Mouse (Mus musculus) kidney, adult 18-20 months (tissue): Measurements from ENCODE around the gene Unc93a.
"Not testable (repeated sequence)": the region's sequence is repeated elsewhere in the genome, so short reads cannot be mapped to it uniquely, and the experiment has no call there.

Experiments
- DNase-seq: peaks from one replicate; pipeline ENCODE4 v3.0.0; 2021

Gene Unc93a

DNA sequence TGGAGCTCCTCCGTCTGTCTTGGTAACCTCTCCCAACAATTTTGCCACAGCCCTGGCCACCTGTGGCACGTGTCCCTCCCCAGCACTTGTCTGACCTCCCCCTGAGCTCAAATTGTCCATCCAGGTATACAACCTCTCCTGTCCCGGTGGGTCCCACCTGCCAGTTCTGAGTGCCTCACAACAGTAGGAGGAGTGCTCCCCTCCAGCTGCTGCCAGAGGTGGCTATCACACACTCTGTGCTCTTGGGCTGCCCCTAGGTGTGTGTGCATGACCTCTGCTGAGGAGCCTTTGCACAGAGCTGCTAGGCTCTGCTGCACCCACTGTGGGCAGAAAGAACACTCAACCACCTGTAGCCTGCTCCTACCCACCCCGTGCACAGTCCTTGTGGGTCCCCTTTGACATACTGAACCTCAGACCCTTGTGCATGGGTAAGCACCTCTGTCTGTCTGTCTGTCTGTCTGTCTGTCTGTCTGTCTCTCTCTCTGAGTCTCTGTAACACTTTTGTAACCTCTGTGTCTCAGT is 63.7 kb downstream of the Unc93a start:
- not testable (repeated sequence) for DNase-seq

DNA sequence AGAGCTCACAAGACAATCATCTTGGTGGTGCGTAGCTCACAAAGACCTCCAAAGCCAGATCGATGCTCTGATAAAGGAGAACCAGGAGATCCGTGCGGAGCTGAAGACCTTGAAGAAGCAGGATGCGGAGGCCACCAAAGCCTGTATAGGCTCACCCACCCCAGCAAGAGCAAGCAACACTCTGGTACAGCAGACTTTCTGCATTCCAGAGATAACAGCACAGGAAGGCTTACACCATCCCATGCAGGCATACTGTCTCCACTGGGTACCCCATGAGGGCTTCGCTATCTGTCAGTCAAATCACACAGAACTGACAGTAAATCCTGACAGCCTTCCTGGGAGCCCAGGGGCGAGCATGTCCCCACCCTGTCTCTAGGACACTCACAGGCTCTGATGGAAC is 68.7 kb downstream of the Unc93a start:
- DNase-seq, result not testable (repeated sequence)

- DNase-seq, result not testable (repeated sequence)
Measured at GRCm38 (mm10) chr17:13060804-13061203, 70.8 kb downstream of the Unc93a start, which contains the start of gene Tcp10b. Gene Tcp10b (plus strand): TSS chr17:13061104.
